Mouse (Mus musculus) kidney, embryonic 16.5 days (tissue): ENCODE results near the gene Dctpp1. TPM values are rescaled to one million over a fixed set of nuclear protein-coding genes. Genes with fewer than 3 reads are reported as not detected.
"Not testable (repeated sequence)": the region's sequence is repeated elsewhere in the genome, so short reads cannot be mapped to it uniquely, and the experiment has no call there.

ENCODE experiments used
- ATAC-seq: fragments of 200-750 bp; cut with Nextera tagmentation; 2 replicates; pipeline ENCODE4 v1.8.0; 2017; ENCODE audit warnings: moderate TSS enrichment; ENCODE audit not compliant: low FRiP score, low TSS enrichment
- H3K27ac ChIP-seq: fragments of 300-500 bp; sonication (generic); 2 replicates; pipeline ENCODE4 v1.5.1; 2014; ENCODE audit warnings: low read length
- H3K27me3 ChIP-seq: fragments of 300-500 bp; sonication (generic); 2 replicates; pipeline ENCODE4 v1.6.1; 2014; ENCODE audit warnings: low read length, control low read depth, mixed read lengths; ENCODE audit not compliant: insufficient read depth
- H3K36me3 ChIP-seq: fragments of 300-500 bp; sonication (generic); 2 replicates; pipeline ENCODE4 v1.6.1; 2014; ENCODE audit warnings: low read length, control low read depth, mixed read lengths; ENCODE audit not compliant: insufficient read depth
- H3K4me1 ChIP-seq: fragments of 300-500 bp; sonication (generic); 2 replicates; pipeline ENCODE4 v1.6.1; 2014; ENCODE audit warnings: low read length, control low read depth, mixed read lengths; ENCODE audit not compliant: insufficient read depth
- H3K4me2 ChIP-seq: fragments of 300-500 bp; sonication (generic); replicated peaks from 2 replicates; pipeline ENCODE4 v1.6.1; 2014; ENCODE audit warnings: low read depth, low read length
- H3K4me3 ChIP-seq: fragments of 300-500 bp; sonication (generic); 2 replicates; pipeline ENCODE4 v1.5.1; 2014; ENCODE audit warnings: mild to moderate bottlenecking, low read length
- H3K9ac ChIP-seq: fragments of 300-500 bp; sonication (generic); replicated peaks from 2 replicates; pipeline ENCODE4 v1.6.1; 2014; ENCODE audit warnings: low read length
- H3K9me3 ChIP-seq: fragments of 300-500 bp; sonication (generic); 2 replicates; pipeline ENCODE4 v1.6.1; 2016; ENCODE audit warnings: low read length, control low read depth
- WGBS: fragments of 180-500 bp; shearing (Covaris S2); extraction: QIAGEN DNeasy Blood & Tissue Kit; methylation state at CpG from one replicate; pipeline ENCODE4 v1.1.7; 2014; 5-methylcytosine and 5-hydroxymethylcytosine counted together
- polyA plus RNA-seq: library from polyadenylated mRNA; unstranded; fragments of >200 nt; fragmentation: Nextera tagmentation; extraction: Ambion mirVana; gene quantifications from 2 replicates; pipeline ENCODE4 v1.2.1, GENCODE M21; 2015

Gene Dctpp1
- polyA plus RNA-seq, 1 experiment from 2014 or later, result 200 TPM

DNA sequence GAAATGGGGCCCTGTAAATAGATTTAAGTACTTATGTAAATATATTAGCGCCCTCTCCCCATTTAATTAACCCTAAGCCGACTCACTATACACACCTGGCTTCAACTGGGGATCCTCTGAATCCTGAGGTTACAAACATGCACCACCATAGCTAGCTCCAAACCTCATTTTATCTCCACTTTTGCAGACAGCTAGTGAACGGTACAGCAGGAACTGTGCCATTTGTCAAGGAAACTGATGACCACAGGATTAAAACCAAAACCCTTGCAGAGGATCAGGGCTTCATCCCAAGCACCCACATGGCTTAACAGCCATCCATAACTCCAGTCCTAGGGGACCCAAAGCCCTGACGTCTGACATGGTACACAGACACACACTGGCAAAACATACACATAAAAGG is 5.5 kb downstream of the Dctpp1 start:
- Histone ChIP-seq H3K4me3 (peak overlapping the region; percentile 68), H3K27me3 (no peaks in the 10 kb centered on the region), H3K9me3 (no peaks in the 10 kb centered on the region), H3K36me3 (peaks cover 31% of the 10 kb centered on the region), H3K27ac (peak overlapping the region; percentile 93; the same call in 1 of the 2 replicates), H3K9ac (peak overlapping the region; percentile 73), H3K4me1 (peaks cover 17% of the 10 kb centered on the region), H3K4me2 (peak overlapping the region; percentile 69)
- ATAC-seq, result no peak
- WGBS, result 14% methylated on average over 4 of the region's 4 CpGs

DNA sequence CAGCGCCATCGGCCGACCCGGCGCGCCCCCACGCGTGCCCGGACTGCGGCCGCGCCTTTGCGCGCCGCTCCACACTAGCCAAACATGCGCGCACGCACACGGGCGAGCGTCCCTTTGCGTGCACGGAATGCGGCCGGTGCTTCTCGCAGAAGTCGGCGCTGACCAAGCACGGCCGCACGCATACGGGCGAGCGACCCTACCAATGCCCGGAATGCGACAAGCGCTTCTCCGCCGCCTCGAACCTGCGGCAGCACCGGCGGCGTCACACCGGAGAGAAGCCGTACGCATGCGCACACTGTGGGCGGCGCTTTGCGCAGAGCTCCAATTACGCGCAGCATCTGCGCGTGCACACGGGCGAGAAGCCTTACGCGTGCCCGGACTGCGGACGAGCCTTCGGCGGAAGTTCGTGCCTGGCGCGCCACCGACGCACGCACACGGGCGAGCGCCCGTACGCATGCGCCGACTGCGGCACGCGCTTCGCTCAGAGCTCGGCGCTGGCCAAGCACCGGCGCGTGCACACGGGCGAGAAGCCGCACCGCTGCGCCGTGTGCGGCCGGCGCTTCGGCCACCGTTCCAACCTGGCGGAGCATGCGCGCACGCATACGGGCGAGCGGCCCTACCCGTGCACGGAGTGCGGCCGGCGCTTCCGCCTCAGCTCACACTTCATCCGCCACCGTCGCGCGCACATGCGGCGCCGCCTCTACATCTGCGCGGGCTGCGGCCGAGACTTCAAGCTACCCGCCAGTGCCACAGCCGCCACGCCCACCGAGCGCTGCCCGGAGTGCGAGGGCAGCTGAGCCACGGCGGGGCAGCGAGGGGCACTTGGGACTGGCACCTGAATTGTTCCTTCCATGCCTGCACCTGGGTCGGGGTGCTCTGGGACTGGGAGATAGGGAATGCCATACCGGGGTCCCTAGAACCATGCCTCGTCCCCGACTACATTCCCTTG is 6.4 kb downstream of the Dctpp1 start:
- peak overlapping the region; percentile 93 for H3K27ac ChIP-seq
- peak overlapping the region; percentile 86 for H3K9ac ChIP-seq
- under 1% methylated on average over 135 of the region's 136 CpGs for WGBS
- H3K4me1 ChIP-seq, result peaks cover 9% of the 10 kb centered on the region
- no peaks in the 10 kb centered on the region for H3K27me3 ChIP-seq
- peak overlapping the region; percentile 69 for H3K4me2 ChIP-seq
- H3K4me3 ChIP-seq, result peak overlapping the region; percentile 68
- ATAC-seq, result peak; percentile 94
- peaks cover 38% of the 10 kb centered on the region for H3K36me3 ChIP-seq
- no peaks in the 10 kb centered on the region for H3K9me3 ChIP-seq

DNA sequence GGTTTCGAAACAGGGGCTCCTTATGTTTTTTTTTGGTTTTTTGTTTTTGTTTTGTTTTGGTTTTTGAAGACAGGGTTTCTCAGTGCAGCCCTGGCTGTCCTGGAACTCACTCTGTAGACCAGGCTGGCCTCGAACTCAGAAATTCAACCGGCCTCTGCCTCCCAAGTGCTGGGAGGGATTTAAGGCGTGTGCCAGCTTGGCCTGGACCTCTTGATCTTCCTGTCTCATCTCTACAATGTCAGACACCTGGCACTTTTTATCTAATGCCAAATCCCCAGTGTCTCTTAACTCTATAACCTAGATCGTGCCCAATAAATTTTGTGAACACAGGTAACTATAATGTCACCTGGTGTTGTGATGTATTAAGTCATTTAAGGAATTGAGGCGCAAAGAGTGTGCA is 7.2 kb downstream of the Dctpp1 start:
- 78% methylated on average over 6 of the region's 6 CpGs for WGBS
- no peaks in the 10 kb centered on the region for H3K9me3 ChIP-seq
- H3K27ac ChIP-seq, result peak overlapping the region; percentile 93; the same call in 1 of the 2 replicates
- peak overlapping the region; percentile 69 for H3K4me2 ChIP-seq
- peaks cover 38% of the 10 kb centered on the region for H3K36me3 ChIP-seq
- H3K27me3 ChIP-seq, result no peaks in the 10 kb centered on the region
- no peak for ATAC-seq
- H3K9ac ChIP-seq, result peak overlapping the region; percentile 86
- peaks cover 6% of the 10 kb centered on the region for H3K4me1 ChIP-seq
- peak overlapping the region; percentile 68 for H3K4me3 ChIP-seq

DNA sequence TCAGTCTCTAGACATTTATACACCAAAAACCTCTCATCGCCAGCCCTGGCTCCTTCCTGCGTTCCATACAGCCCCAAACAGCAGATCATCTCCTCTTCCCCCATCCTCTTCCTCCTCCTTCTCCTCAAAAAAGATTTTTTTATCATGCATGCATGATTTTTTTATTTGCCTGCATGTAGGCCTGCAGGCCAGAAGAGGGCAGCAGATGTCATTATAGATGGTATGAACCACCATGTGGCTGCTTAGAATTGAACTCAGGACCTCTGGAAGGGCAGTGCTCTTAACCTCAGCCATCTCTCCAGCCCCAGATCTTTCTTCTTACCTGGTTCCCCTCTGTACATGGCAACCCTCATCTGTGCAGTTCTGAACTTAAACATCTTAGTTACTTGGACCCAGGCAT is 8.1 kb downstream of the Dctpp1 start:
- 94% methylated on average over 2 of the region's 2 CpGs for WGBS
- H3K36me3 ChIP-seq, result peaks cover 31% of the 10 kb centered on the region
- ATAC-seq, result no peak
- H3K4me2 ChIP-seq, result no peak overlapping the region
- no peaks in the 10 kb centered on the region for H3K9me3 ChIP-seq
- no peak overlapping the region for H3K27ac ChIP-seq
- no peak overlapping the region for H3K9ac ChIP-seq
- H3K27me3 ChIP-seq, result no peaks in the 10 kb centered on the region
- no peak overlapping the region for H3K4me3 ChIP-seq
- H3K4me1 ChIP-seq, result peaks cover 6% of the 10 kb centered on the region

DNA sequence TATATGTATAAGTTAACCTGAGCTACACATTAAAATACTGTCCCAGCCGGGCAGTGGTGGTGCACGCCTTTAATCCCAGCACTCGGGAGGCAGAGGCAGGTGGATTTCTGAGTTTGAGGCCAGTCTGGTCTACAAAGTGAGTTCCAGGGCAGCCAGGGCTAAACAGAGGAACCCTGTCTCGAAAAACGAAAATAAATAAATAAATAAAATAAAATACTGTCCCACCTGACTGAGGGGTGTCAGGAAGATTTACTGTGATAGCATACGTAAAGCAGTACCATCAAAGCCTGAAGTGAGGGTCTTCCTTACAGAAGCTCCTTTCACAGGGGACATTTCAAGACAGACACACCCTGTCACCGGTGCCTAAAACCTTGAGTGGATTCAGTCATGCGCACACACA is 10.0 kb downstream of the Dctpp1 start:
- not testable (repeated sequence) for H3K9me3 ChIP-seq, H3K9ac ChIP-seq, ATAC-seq, H3K27ac ChIP-seq, H3K4me3 ChIP-seq, H3K27me3 ChIP-seq, H3K4me2 ChIP-seq
- 87% methylated on average over 8 of the region's 8 CpGs for WGBS
- H3K36me3 ChIP-seq, result peaks cover 25% of the 10 kb centered on the region
- H3K4me1 ChIP-seq, result peaks cover 11% of the 10 kb centered on the region

DNA sequence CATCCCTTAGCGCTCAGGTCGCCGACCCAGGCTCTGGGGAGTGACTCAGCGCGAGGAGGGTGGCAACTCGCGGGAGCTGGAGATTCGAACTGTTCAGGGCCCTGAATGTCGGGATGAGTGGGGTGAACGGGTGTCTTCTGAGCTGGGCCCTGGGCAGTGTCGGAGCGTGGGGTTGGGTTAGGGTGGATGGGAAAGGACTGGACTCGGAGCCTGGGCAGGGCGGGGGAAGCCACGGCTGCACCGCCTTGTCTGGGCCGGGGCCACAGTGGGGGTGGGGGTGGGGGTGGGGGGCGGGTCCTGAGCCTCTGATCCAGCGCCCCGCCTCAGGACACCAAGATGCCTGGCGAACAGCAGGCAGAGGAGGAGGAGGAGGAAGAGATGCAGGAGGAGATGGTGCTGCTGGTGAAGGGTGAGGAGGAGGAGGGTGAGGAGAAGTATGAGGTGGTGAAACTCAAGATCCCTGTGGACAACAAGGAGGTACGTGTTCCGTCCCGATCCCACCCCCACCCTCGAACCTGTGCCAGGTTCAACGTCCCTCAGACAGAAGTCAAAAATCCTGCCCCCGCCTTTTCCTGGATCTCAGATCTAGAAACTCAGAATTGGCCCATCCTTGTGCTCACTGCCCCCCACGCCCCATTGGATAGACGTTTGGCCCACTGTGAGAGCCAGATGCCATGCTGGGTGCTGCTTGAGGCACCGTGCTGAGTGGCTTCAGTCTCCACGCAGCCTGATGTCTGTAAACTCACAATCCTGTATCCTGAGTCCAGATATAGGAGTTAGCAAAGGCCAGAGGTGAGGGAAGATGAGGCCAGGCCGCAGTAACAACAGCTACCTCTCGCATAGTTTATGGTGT is 15.6 kb downstream of the Dctpp1 start:
- peak overlapping the region; percentile 95 for H3K27ac ChIP-seq
- peak; percentile 88 for ATAC-seq
- H3K9me3 ChIP-seq, result no peaks in the 10 kb centered on the region
- H3K4me1 ChIP-seq, result peaks cover 17% of the 10 kb centered on the region
- 7% methylated on average over 32 of the region's 33 CpGs for WGBS
- no peaks in the 10 kb centered on the region for H3K27me3 ChIP-seq
- H3K4me3 ChIP-seq, result peak overlapping the region; percentile 80
- H3K9ac ChIP-seq, result peak overlapping the region; percentile 96
- H3K36me3 ChIP-seq, result peaks cover 10% of the 10 kb centered on the region; the same call in 1 of the 2 replicates
- H3K4me2 ChIP-seq, result peak overlapping the region; percentile 72

DNA sequence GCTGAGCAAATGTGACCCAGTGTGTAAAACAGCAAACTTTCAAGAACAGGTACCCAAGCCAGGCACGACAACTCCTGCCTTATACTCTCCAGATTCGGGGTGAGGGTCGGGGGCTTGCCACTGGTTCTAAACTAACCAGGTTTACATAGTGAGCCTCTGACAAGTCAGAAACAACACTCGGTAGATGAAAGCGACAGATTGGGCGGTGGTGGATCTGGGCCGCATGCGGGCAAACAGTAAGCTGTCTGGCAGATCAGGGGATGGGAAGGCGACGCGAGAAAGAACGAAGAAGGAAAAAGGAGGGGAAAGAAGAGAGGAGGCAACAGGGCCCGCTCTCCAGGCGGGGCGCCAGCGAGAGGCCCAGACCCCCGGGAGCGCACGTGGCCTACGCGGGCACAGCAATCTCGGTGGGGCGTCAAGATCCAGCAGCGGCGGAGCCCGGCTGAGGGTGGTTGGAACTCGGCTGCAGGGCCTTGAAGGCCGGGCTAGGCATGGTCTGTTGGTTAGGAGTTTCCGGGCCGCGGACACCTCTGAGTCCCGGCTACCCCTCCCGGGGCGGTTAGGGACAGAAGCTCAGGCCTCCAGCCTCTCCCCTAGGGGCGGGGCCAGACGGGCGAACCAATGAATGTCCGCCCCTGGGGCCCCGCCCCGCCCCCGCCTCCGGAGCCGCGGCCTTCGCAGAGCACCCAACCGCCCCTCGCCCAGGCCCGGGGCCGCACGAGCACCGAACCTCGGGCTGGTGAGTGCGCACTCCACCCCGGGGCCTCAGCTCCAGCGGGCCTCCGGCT is 16.4 kb downstream of the Dctpp1 start, which contains the start of gene Zfp771:
TSS of gene Zfp771 (plus strand) at position 405 of the 788 bp plus-strand sequence.
- H3K9ac ChIP-seq, result peak within 1 kb of the TSS; percentile 96
- peak within 1 kb of the TSS; percentile 80 for H3K4me3 ChIP-seq
- peak; percentile 99 for ATAC-seq
- H3K4me1 ChIP-seq, result peaks cover 17% of the 10 kb centered on the region
- 1% methylated on average over 50 of the region's 56 CpGs for whole genome bisulfite sequencing
- H3K27ac ChIP-seq, result peak within 1 kb of the TSS; percentile 95
- no peaks in the 10 kb centered on the region for H3K27me3 ChIP-seq
- no peaks in the 10 kb centered on the region for H3K9me3 ChIP-seq
- peaks cover 3% of the 10 kb centered on the region for H3K36me3 ChIP-seq
- peak within 1 kb of the TSS; percentile 72 for H3K4me2 ChIP-seq

DNA sequence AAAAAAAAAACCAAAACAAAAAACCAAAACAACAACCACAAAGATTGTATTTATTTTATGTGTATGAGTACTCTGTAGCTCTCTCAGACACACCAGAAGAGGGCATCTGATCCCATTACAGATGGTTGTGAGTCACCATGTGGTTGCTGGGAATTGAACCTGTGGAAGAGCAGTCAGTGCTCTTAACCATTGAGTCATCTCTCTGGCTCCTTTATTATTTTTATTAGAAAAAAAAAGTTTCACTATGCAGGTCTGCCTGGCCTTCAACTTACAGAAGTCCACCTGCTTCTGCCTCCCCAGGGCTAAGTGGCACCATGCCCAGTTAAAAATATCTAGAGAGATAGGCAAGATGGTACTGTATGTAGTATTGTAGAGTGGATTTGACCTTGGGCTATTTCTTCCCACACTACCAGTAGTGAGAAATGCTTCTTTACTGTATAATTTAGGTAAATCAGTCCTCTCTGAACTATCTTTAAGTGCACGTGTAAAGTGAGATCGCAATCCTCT is 17.1 kb downstream of the Dctpp1 start:
- no peaks in the 10 kb centered on the region for H3K27me3 ChIP-seq
- peaks cover 10% of the 10 kb centered on the region for H3K36me3 ChIP-seq
- peak overlapping the region; percentile 72 for H3K4me2 ChIP-seq
- ATAC-seq, result no peak
- H3K27ac ChIP-seq, result peak overlapping the region; percentile 95
- no peaks in the 10 kb centered on the region for H3K9me3 ChIP-seq
- H3K9ac ChIP-seq, result peak overlapping the region; percentile 96
- peak overlapping the region; percentile 80 for H3K4me3 ChIP-seq
- WGBS, result 35% methylated on average over 2 of the region's 2 CpGs
- H3K4me1 ChIP-seq, result peaks cover 17% of the 10 kb centered on the region

DNA sequence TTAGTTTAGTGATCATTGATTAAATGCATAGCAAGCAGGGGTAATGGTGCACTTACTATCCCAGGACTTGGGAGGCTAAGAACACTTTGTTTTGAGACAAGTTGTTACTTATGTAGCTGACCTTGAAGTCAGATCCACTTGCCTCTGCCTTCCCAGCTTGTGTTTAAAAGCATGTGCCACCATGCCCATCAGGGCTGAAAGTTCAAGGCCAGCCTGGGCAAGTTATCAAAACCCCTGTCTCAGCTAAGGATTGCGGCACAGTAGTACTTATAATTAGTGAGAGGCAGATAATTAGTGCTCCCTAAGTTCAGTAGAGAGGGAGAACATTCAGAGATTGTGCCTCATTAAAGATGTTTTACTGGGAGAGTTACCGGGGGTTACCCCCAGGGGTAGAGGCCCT is 25.7 kb downstream of the Dctpp1 start:
- H3K27me3 ChIP-seq, result no peaks in the 10 kb centered on the region
- H3K4me2 ChIP-seq, result peak overlapping the region; percentile 77; the same call in 1 of the 2 replicates
- no peak overlapping the region for H3K4me3 ChIP-seq
- H3K4me1 ChIP-seq, result peaks cover 31% of the 10 kb centered on the region
- no peaks in the 10 kb centered on the region for H3K9me3 ChIP-seq
- 89% methylated on average over 2 of the region's 2 CpGs for WGBS
- H3K9ac ChIP-seq, result no peak overlapping the region
- no peak for ATAC-seq
- H3K36me3 ChIP-seq, result peaks cover 46% of the 10 kb centered on the region
- H3K27ac ChIP-seq, result no peak overlapping the region
